Mouse (Mus musculus): Measurements from ENCODE around the gene Epha7. TPM values are rescaled to one million over a fixed set of nuclear protein-coding genes. Genes with fewer than 3 reads are reported as not detected.

Epha7 gene
- total and polyA plus RNA-seq, 3 experiments: not detected

DNA sequence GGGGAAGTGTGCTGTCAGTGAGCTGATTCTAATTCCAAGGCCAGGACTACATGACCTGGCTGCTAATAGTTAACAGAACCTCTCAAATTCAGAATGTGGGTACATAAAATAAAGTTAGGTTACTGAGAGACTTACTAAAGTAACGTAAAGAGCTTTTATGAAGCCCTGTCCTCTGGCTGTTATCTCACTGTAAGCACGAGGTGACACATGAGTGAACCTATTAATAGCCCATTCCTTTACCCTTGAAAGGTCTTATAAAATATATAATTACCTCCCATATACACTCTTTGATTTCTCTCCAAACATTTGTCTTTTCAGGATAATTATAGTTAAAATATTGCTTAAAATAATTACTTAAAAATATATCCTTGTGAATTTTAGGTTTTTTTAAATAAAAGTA, 37.5 kb downstream of the Epha7 start:
- H3K27ac ChIP-seq (ENCODE audit: insufficient read depth, low read depth): no peak overlapping the region
- dilution Hi-C loops (cut with MboI; ENCODE audit: extremely low pct_ligation_motif_present, extremely low pct_unique_long_range_greater_than_20kb, low sequenced_read_pairs): no loop called here

DNA sequence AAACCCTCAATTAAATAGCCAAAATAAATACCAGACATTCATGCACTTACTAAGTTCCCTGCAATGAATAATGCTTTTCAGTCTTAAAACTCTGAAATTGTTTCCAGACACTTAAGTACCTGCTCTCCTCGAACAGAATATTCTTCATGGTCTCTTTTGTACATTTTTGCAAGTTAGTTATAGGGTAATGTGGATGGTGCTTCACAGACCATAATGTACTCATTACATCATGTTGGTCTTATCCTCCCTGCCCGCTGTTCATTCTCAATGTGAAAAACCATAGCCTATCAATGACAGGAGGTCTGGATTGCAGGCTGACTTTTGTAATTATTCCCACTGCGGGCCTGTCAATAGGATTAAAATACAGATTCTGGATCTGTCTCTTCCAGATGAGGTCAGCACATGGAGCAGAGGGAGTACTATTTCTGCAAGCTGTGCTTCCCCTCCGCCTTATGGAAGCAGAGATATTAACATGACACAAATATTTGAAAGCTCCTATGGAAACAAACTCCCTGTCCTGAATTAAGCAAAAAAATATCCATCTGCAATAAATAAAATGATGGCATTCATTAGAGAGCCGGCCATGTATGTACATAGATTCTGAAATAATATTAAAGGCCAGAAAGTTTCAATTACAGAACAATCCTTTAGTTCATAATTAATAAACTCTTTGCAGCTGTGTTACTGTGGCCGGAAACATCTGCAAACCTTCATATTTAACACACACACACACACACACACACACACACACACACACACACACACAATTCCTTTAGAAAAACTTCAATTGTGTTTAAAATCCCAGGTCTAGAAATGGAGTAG, 50.1 kb downstream of the Epha7 start:
- TF ChIP-seq MEF2A (IDR thresholded peaks at IDR 0.05; ENCODE audit: borderline replicate concordance, low read depth, low read length) (no peak), JUN (IDR thresholded peaks at IDR 0.05; ENCODE audit: insufficient read depth, low read depth, low read length) (no peak), HCFC1 (IDR thresholded peaks at IDR 0.05; ENCODE audit: low read depth, low read length) (no peak), E2F4 (IDR thresholded peaks at IDR 0.05; ENCODE audit: insufficient replicate concordance, low read depth, low read length) (no peak), CHD1 (IDR thresholded peaks at IDR 0.05; ENCODE audit: low read depth, low read length) (no peak), POLR2AphosphoS2 (IDR thresholded peaks at IDR 0.05; ENCODE audit: low read depth, low read length) (no peak), MXI1 (IDR thresholded peaks at IDR 0.05; ENCODE audit: low read depth, low read length) (no peak), SIN3A (IDR thresholded peaks at IDR 0.05; ENCODE audit: low read length) (no peak), ELF1 (IDR thresholded peaks at IDR 0.05; ENCODE audit: low read depth, low read length) (no peak), GABPA (IDR thresholded peaks at IDR 0.05; ENCODE audit: insufficient replicate concordance, low read depth, low read length) (no peak), CTCF (conservative IDR thresholded peaks at IDR 0.05 in 1 of 2, IDR thresholded peaks at IDR 0.05 in 1 of 2; ENCODE audit: low read depth in 2 of 2, low read length in 2 of 2) (no peak), KAT2A (IDR thresholded peaks at IDR 0.05; ENCODE audit: insufficient replicate concordance, low read length) (no peak), MAX (IDR thresholded peaks at IDR 0.05; ENCODE audit: low read length) (no peak), UBTF (IDR thresholded peaks at IDR 0.05; ENCODE audit: low read depth, low read length) (no peak), BHLHE40 (IDR thresholded peaks at IDR 0.05; ENCODE audit: low read depth, low read length) (no peak), JUND (conservative IDR thresholded peaks at IDR 0.05; ENCODE audit: low read depth, low read length) (no peak), IRF4 (IDR thresholded peaks at IDR 0.05; ENCODE audit: low read depth, low read length) (no peak), MAFK (IDR thresholded peaks at IDR 0.05; ENCODE audit: insufficient replicate concordance, low read length) (no peak), USF2 (conservative IDR thresholded peaks at IDR 0.05; ENCODE audit: low read depth, low read length) (no peak), SMC3 (IDR thresholded peaks at IDR 0.05; ENCODE audit: low read depth, low read length) (no peak)
- in situ Hi-C loops (cut with MboI; ENCODE audit: low pct_ligation_motif_present, low pct_unique_long_range_greater_than_20kb, low sequenced_read_pairs): no loop called here
- no peak overlapping the region for H3K4me2 ChIP-seq (ENCODE audit: insufficient read depth, low read depth, poor library complexity, severe bottlenecking)

More for the DNA sequence above, 37.5 kb downstream of the Epha7 start:
- peaks cover 27% of the 10 kb centered on the region for H3K9me3 ChIP-seq (replicated peaks; ENCODE audit: low read length)
- no peak overlapping the region for H3K9ac ChIP-seq (ENCODE audit: insufficient read depth, low read depth)
- H3K4me2 ChIP-seq (ENCODE audit: insufficient read depth, low read depth, poor library complexity, severe bottlenecking): no peak overlapping the region
- no peaks in the 10 kb centered on the region for H3K36me3 ChIP-seq (replicated peaks in 1 of 2; ENCODE audit: control insufficient read depth in 1 of 2, insufficient read depth in 1 of 2, low read length in 1 of 2)
- in situ Hi-C loops (cut with MboI; ENCODE audit: low pct_ligation_motif_present, low pct_unique_long_range_greater_than_20kb, low sequenced_read_pairs): no loop called here
- H3K79me2 ChIP-seq (replicated peaks; ENCODE audit: control insufficient read depth, extremely low read depth, insufficient read depth, poor library complexity, severe bottlenecking): no peaks in the 10 kb centered on the region
- no peak for DNase-seq (ENCODE audit: extremely low read depth)
- H3K27me3 ChIP-seq (replicated peaks): no peaks in the 10 kb centered on the region
- TF ChIP-seq ZMIZ1 (IDR thresholded peaks at IDR 0.05; ENCODE audit: low read depth, low read length) (no peak), NRF1 (IDR thresholded peaks at IDR 0.05; ENCODE audit: low read depth, low read length) (no peak), RCOR1 (conservative IDR thresholded peaks at IDR 0.05; ENCODE audit: low read depth, low read length) (no peak), UBTF (IDR thresholded peaks at IDR 0.05; ENCODE audit: low read depth, low read length) (no peak), POLR2A (IDR thresholded peaks at IDR 0.05; ENCODE audit: low read depth, low read length) (no peak), CHD1 (IDR thresholded peaks at IDR 0.05; ENCODE audit: low read depth, low read length) (no peak), BHLHE40 (IDR thresholded peaks at IDR 0.05; ENCODE audit: low read depth, low read length) (no peak), ZC3H11A (IDR thresholded peaks at IDR 0.05; ENCODE audit: low read depth, low read length) (no peak), RAD21 (IDR thresholded peaks at IDR 0.05; ENCODE audit: low read depth, low read length) (no peak), MAZ (IDR thresholded peaks at IDR 0.05; ENCODE audit: low read depth, low read length) (no peak), KAT2A (IDR thresholded peaks at IDR 0.05; ENCODE audit: insufficient replicate concordance, low read length) (no peak), CHD2 (IDR thresholded peaks at IDR 0.05; ENCODE audit: low read length) (no peak), NELFE (IDR thresholded peaks at IDR 0.05; ENCODE audit: low read depth, low read length) (no peak)
- no peak overlapping the region for H3K4me3 ChIP-seq (replicated peaks in 1 of 3; ENCODE audit: low read depth in 2 of 3, low read length in 2 of 3, poor library complexity in 1 of 3)
- no peaks in the 10 kb centered on the region for H3K4me1 ChIP-seq (ENCODE audit: control insufficient read depth in 1 of 2, insufficient read depth in 2 of 2)

More for the DNA sequence above, 50.1 kb downstream of the Epha7 start:
- no peak for DNase-seq (ENCODE audit: extremely low read depth)
- no peaks in the 10 kb centered on the region for H3K79me2 ChIP-seq (replicated peaks; ENCODE audit: control insufficient read depth, extremely low read depth, insufficient read depth, poor library complexity, severe bottlenecking)
- H3K27me3 ChIP-seq (replicated peaks): no peaks in the 10 kb centered on the region
- dilution Hi-C loops (cut with MboI; ENCODE audit: extremely low pct_ligation_motif_present, extremely low pct_unique_long_range_greater_than_20kb, low sequenced_read_pairs): no loop called here
- H3K4me3 ChIP-seq (replicated peaks in 1 of 3; ENCODE audit: low read depth in 2 of 3, low read length in 2 of 3, poor library complexity in 1 of 3): no peak overlapping the region
- no peaks in the 10 kb centered on the region for H3K36me3 ChIP-seq (replicated peaks in 1 of 2; ENCODE audit: control insufficient read depth in 1 of 2, insufficient read depth in 1 of 2, low read length in 1 of 2)
- no peaks in the 10 kb centered on the region for H3K4me1 ChIP-seq (ENCODE audit: control insufficient read depth in 1 of 2, insufficient read depth in 2 of 2)
- no peak overlapping the region for H3K27ac ChIP-seq (ENCODE audit: insufficient read depth, low read depth)
- peaks cover 22% of the 10 kb centered on the region for H3K9me3 ChIP-seq (replicated peaks; ENCODE audit: low read length)
- no peak overlapping the region for H3K9ac ChIP-seq (ENCODE audit: insufficient read depth, low read depth)

All from CH12.LX (cell line).